Mouse (Mus musculus) limb, embryonic 14.5 days (tissue): ENCODE results near the gene 4930562C15Rik. TPM values are rescaled to one million over a fixed set of nuclear protein-coding genes. Genes with fewer than 3 reads are reported as not detected.

Source experiments
- ATAC-seq: fragments of 200-750 bp; cut with Nextera tagmentation; 2 replicates; pipeline ENCODE4 v1.8.0; 2017; ENCODE audit warnings: low read depth, moderate number of reproducible peaks, moderate TSS enrichment; ENCODE audit not compliant: low FRiP score
- DNase-seq: peaks from one replicate; pipeline ENCODE4 v3.0.0-alpha.2; 2015; ENCODE audit warnings: low spot score
- H3K27ac ChIP-seq: fragments of 300-500 bp; sonication (generic); replicated peaks from 2 replicates; pipeline ENCODE4 v1.5.1; 2014; ENCODE audit warnings: low read depth, mild to moderate bottlenecking, low read length, moderate library complexity, mixed read lengths
- H3K27me3 ChIP-seq: fragments of 300-500 bp; sonication (generic); 2 replicates; pipeline ENCODE4 v1.6.1; 2014; ENCODE audit warnings: low read length, mixed read lengths; ENCODE audit not compliant: control insufficient read depth, insufficient read depth
- H3K36me3 ChIP-seq: fragments of 300-500 bp; sonication (generic); 2 replicates; pipeline ENCODE4 v1.6.1; 2014; ENCODE audit warnings: mild to moderate bottlenecking, low read length, moderate library complexity, mixed read lengths; ENCODE audit not compliant: control insufficient read depth, insufficient read depth
- H3K4me1 ChIP-seq: fragments of 300-500 bp; sonication (generic); 2 replicates; pipeline ENCODE4 v1.6.1; 2014; ENCODE audit warnings: antibody characterized with exemption, low read length, mixed read lengths; ENCODE audit not compliant: control insufficient read depth, insufficient read depth
- H3K4me2 ChIP-seq: fragments of 300-500 bp; sonication (generic); replicated peaks from 2 replicates; pipeline ENCODE4 v1.6.1; 2014; ENCODE audit warnings: low read depth, mild to moderate bottlenecking, low read length, moderate library complexity; ENCODE audit not compliant: severe bottlenecking
- H3K4me3 ChIP-seq: fragments of 300-500 bp; sonication (generic); replicated peaks from 2 replicates; pipeline ENCODE4 v1.5.1; 2014; ENCODE audit warnings: low read length
- H3K9ac ChIP-seq: fragments of 300-500 bp; sonication (generic); 2 replicates; pipeline ENCODE4 v1.6.1; 2014; ENCODE audit warnings: mild to moderate bottlenecking, low read depth, low read length, moderate library complexity; ENCODE audit not compliant: severe bottlenecking
- H3K9me3 ChIP-seq: fragments of 300-500 bp; sonication (generic); 2 replicates; pipeline ENCODE4 v1.6.1; 2016; ENCODE audit warnings: low read length; ENCODE audit not compliant: control insufficient read depth
- POLR2A ChIP-seq: fragments of 200-500 bp; IDR thresholded peaks from 2 replicates; pipeline ENCODE4 v1.8.0; 2012; ENCODE audit warnings: inconsistent platforms, mild to moderate bottlenecking, moderate library complexity, borderline replicate concordance; ENCODE audit not compliant: insufficient read depth, insufficient read length; ENCODE audit errors: extremely low read depth
- WGBS: fragments of 180-500 bp; shearing (Covaris S2); extraction: QIAGEN DNeasy Blood & Tissue Kit; methylation state at CpG from one replicate; pipeline ENCODE4 v1.1.7; 2014; 5-methylcytosine and 5-hydroxymethylcytosine counted together
- polyA plus RNA-seq, 2 experiments: library from polyadenylated mRNA; depleted of rRNA in 1 of 2; stranded (reverse) in 1 of 2; unstranded in 1 of 2; fragments of >200 nt; fragmentation: Nextera tagmentation in 1 of 2; extraction: Ambion mirVana in 1 of 2; gene quantifications; 2 replicates each; pipeline versions ENCODE4 v1.2.1 to v1.2.3; 2012 to 2014

The 4930562C15Rik gene
- polyA plus RNA-seq (2012; rRNA removed) (not detected in 2 replicates), polyA plus RNA-seq (2014; fragmentation: Nextera tagmentation; extraction: Ambion mirVana) (0.37 and 0.70 TPM in 2 replicates)

DNA sequence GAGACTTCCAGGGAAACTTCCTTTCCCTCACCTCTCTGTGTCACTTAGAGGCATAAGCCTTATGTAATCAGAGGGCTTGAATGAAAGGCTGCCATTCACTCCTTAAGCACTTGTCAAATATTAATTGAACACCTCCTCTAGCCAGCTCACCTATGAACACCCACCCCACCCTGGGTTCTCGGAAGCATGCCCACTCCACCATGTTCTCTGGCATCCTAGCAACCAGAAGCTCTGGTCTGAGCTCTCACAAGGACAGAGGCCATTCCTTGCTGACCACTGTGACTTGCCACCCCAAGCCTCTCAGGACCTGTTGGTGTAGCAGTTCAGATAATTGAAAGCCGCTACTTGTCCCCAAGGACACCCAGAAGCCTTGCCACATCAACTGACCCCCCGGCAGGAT is at the start of gene 4930562C15Rik:
TSS of gene 4930562C15Rik (plus strand) at position 226 of the 400 bp plus-strand sequence.
- DNase-seq: no peak
- H3K9ac ChIP-seq: no peak within 1 kb of the TSS
- no peak for TF ChIP-seq POLR2A
- H3K4me2 ChIP-seq: no peak within 1 kb of the TSS
- H3K4me3 ChIP-seq: no peak within 1 kb of the TSS
- WGBS: 90% methylated on average over 3 of the region's 3 CpGs
- H3K4me1 ChIP-seq: no peaks in the 10 kb centered on the region
- no peaks in the 10 kb centered on the region for H3K9me3 ChIP-seq
- H3K27me3 ChIP-seq: no peaks in the 10 kb centered on the region
- no peak for ATAC-seq
- no peak within 1 kb of the TSS for H3K27ac ChIP-seq
- no peaks in the 10 kb centered on the region for H3K36me3 ChIP-seq

DNA sequence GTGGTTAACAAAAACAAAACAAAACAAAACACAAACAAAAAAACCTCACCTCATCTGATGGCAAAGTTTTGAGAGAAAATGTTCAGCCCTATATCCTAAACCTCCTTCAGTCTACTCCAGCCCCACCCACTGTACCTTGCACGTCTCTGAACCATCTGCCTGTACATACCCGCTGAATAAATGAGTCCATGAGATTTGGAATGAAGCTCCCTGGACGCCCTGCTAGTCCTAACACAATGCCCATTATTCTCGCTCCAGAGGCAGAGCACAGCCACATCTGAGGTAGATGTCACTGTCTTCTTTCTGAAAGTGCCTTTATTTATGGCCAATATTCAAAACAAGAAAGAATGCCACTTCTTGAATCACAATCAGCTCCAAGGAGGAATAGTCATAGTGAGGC is 49.5 kb upstream of the 4930562C15Rik start:
- H3K4me1 ChIP-seq: peaks cover 16% of the 10 kb centered on the region
- WGBS: 79% methylated on average over 4 of the region's 4 CpGs
- H3K4me3 ChIP-seq: no peak overlapping the region
- TF ChIP-seq POLR2A: no peak
- no peak overlapping the region for H3K27ac ChIP-seq
- ATAC-seq (no peak), DNase-seq (no peak)
- no peak overlapping the region for H3K4me2 ChIP-seq
- H3K9ac ChIP-seq: no peak overlapping the region
- peaks cover 20% of the 10 kb centered on the region for H3K36me3 ChIP-seq
- no peaks in the 10 kb centered on the region for H3K27me3 ChIP-seq
- H3K9me3 ChIP-seq: no peaks in the 10 kb centered on the region

DNA sequence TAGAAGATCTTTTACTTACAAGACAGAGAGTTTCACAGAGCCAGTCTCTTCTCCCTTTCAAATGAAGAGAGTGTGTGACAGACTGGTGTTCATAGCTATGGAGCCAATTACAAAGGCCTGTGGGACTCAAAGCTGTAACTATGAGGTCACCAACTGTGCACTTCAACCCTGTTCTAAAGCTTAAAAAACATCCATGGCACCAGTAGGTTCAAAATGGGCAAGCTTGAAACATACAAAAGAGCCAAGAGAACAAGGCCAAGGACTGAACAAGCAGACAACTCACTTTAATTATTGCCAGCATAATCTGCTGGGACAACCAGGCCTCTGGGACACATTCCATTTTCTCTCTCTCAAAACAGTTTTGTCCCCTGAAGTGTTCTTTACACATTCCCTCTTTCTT is 47.0 kb upstream of the 4930562C15Rik start:
- peaks cover 16% of the 10 kb centered on the region; the same call in 1 of the 2 replicates for H3K36me3 ChIP-seq
- peak overlapping the region; percentile 64 for H3K4me2 ChIP-seq
- TF ChIP-seq POLR2A: no peak
- peaks cover 16% of the 10 kb centered on the region for H3K4me1 ChIP-seq
- H3K27me3 ChIP-seq: no peaks in the 10 kb centered on the region
- no peak overlapping the region for H3K9ac ChIP-seq
- no peak for DNase-seq
- H3K4me3 ChIP-seq: peak overlapping the region; percentile 73
- no peak for ATAC-seq
- no peak overlapping the region for H3K27ac ChIP-seq
- H3K9me3 ChIP-seq: no peaks in the 10 kb centered on the region

DNA sequence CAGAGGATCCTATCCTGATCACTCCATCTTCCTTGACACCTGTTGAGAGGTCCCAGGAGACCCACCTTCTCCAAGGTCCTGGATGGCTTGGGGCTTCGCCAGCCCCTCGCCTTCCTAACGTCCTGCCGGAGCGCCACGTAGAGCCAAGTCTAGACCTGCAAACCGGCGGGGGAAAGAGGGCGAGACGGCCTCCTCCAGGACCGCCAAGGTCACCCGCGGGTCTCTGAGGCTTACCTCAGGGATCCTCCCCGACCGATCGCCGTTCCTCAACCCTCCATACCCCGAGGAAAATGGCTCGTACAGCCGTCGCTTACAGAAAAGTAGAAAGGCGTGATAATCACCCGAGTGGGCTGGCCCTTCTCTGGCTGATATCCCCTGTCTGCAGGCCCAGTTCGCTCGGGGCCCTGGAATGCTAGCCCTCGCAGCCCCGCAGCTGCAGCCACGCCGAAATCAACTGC is 45.9 kb upstream of the 4930562C15Rik start:
- TF ChIP-seq POLR2A: no peak
- Histone ChIP-seq H3K36me3 (peaks cover 8% of the 10 kb centered on the region; the same call in 1 of the 2 replicates), H3K27me3 (no peaks in the 10 kb centered on the region), H3K9me3 (no peaks in the 10 kb centered on the region), H3K27ac (peak overlapping the region; percentile 99), H3K4me2 (peak overlapping the region; percentile 64), H3K9ac (peak overlapping the region; percentile 87), H3K4me1 (peaks cover 16% of the 10 kb centered on the region), H3K4me3 (peak overlapping the region; percentile 73)
- WGBS: under 1% methylated on average over 29 of the region's 29 CpGs
- ATAC-seq (peak; percentile 53), DNase-seq (peak; percentile 40)

DNA sequence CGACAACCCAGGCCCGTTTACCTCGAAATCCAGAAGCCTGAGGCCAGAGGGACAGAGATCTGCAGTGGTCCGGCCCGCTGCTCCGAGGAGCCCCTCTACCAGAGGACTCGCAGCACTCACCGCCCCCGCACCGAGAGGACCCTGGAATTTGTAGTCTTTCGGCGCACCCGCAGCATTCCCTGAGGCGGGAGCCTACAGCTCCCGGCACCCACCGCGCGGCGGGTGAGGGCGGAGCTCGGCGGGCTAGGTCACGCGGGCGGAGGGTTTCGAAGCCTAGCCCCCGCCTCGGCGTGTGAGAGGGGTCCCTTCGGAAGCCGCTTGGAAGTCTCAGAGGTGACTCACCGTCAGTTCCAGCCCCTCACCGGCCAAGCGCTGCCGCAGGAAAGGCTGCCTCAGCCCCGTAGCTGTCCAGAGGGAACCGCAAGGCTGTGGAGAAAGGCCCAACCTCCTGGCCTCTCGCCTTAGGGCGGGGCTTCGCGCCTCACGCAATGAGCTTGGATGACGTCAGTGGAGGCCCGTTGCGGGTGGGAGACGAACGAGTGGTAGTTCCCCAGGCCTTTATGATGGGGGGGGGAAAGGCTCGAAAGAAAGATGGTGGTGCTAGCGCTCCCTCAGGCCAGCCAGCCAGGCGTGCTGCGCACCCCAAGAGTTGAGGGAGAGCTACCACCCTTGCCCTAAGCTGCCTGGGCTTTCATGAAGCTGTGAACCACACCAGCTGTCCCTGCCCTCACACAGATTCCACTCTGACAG is 45.2 kb upstream of the 4930562C15Rik start, which contains the start of gene Cdip1:
TSS of gene Cdip1 (minus strand) at position 483 of the 750 bp plus-strand sequence.
- DNase-seq: peak; percentile 96
- peak; percentile 67 for TF ChIP-seq POLR2A
- Histone ChIP-seq H3K9ac (peak within 1 kb of the TSS; percentile 87), H3K4me3 (peak within 1 kb of the TSS; percentile 73), H3K9me3 (no peaks in the 10 kb centered on the region), H3K27me3 (no peaks in the 10 kb centered on the region), H3K4me1 (peaks cover 16% of the 10 kb centered on the region; the same call in 1 of the 2 replicates), H3K4me2 (peak within 1 kb of the TSS; percentile 64), H3K27ac (peak within 1 kb of the TSS; percentile 99), H3K36me3 (peaks cover 6% of the 10 kb centered on the region; the same call in 1 of the 2 replicates)
- peak; percentile 98 for ATAC-seq
- WGBS: 1% methylated on average over 43 of the region's 51 CpGs
